Mouse (Mus musculus) cerebellum, adult (tissue): ENCODE measurements around the gene Letm1.

Experiments used
- ATAC-seq: cut with Nextera tagmentation; 2 replicates; pipeline ENCODE4 v1.9.2; 2017; ENCODE audit warnings: mild to moderate bottlenecking, moderate library complexity, mixed read lengths; ENCODE audit not compliant: insufficient number of reproducible peaks, low FRiP score, low TSS enrichment

Letm1 gene

GRCm38 (mm10) chr5:33782345-33782998 lies at the start of gene Letm1:
Letm1 (minus strand) TSS chr5:33782817.
- ATAC-seq, result peak; percentile 99

DNA sequence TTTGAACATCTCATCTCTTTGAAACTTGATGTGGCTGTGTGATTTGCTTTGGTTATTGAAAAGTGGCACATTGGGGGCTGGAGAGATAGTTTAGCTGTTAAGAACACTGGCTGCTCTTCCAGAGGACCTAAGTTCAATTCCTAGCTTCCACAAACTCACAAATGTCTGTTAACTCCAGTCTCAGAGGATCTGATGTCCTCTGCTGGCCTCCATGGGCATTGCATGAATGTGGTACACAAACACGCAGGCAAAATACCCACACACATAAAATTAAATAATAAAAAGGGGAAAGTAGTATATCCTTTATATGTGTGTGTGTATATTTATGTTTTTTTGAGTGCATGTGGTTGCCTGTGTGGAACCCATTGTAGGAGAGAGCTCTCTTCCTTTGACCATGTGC lies 48.2 kb upstream of the Letm1 start:
- ATAC-seq, result no peak

- ATAC-seq, result no peak
These were observed 47.3 kb upstream of the Letm1 start for GRCm38 (mm10) chr5:33829958-33830357.

GRCm38 (mm10) chr5:33828107-33828506 lies 45.5 kb upstream of the Letm1 start:
- ATAC-seq, result no peak

DNA sequence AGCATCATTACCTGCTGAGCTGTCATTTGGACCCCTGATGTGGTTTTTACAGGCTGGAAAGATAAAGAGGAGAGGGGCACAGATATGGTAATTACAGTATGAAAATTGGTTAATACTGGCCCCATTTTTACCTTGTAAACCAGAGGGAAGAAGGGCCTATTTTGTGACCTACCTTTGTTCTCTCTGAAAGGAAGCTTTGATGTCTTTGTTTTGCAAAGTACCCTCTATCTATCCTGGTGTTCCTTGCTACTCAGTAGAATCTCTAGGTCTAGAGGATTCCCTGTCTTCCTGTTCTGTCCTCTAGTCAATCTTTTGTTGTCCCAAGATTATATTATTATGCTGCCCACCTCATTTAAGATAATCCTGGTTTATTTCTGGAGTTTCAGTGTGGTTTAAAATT lies 43.4 kb upstream of the Letm1 start:
- no peak for ATAC-seq

GRCm38 (mm10) chr5:33822456-33822855 lies 39.8 kb upstream of the Letm1 start:
- ATAC-seq, result no peak

- no peak for ATAC-seq
These were observed 39.3 kb upstream of the Letm1 start for GRCm38 (mm10) chr5:33821901-33822427.

DNA sequence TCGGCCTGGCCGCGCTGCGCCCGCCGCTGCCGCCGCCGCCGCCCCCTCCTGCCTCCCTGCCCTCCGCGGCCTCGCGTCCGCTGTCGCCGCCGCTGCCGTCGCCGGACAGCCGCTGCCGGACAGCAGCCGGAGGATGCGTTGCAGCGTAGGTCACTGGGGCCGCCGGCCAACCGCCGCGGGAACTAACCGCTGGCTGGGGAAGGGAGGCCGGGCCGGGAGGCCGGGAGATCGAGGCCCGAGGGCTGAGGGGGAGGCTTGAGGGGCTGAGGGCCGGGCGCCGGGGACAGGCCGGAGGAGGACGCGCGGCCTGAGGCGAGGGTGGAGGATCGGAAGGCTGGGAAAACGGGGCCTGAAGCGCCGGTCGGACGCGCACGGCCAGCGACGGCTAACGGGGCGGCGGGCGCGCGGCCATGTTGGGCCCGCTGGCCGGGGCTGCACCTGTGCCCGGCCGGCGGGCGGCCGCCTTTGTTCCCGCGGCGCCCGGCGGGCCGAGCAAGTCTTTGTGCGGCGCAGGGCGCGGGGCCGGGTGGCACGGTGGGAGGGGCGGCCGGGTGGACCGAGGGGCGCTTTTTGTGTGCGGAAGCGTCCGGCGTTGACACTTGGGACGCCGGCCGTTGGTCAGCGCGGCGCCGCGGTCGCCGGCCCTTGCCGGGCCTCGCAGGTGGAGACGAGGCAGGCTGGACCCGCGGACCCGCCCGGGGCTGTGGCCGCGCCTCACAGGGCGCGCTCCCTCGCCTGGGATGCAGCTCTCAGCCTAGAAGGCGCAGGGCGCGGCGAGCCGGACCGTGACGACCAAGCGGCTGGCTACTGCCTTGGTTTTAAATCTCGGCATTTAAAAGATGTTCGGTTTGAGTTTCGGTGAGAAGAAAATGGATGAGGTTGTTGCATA lies 38.4 kb upstream of the Letm1 start:
- ATAC-seq, result peak; percentile 50

GRCm38 (mm10) chr5:33819876-33820732 lies 37.5 kb upstream of the Letm1 start, which contains the start of gene Nsd2:
Nsd2 (plus strand) TSS chr5:33820725.
- ATAC-seq, result peak; percentile 85

- ATAC-seq, result 0 out of 2 replicates have a peak, but pooled peaks have one; percentile 2
These were observed 36.7 kb upstream of the Letm1 start for GRCm38 (mm10) chr5:33819141-33819875.

DNA sequence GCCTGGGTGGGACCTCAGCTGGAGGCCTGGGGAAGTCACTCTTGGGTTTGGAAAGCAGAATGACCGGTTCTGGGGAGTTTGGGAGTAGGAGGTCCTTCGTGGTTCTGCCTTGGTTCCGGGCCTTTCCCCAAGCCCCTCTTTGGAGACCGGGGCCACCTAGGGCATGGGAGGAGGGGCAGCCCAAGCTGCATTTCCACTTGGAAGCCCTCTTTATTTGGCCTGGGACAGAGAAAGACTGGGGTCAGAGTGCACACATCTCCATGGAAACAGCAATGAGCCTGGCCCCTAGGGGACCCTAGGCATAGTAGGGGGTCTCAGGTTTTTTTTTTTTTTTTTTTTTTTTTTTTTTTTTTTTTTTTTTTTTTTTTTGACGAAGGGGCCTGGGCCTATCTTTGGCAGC lies 35.5 kb upstream of the Letm1 start:
- ATAC-seq, result no peak

- no peak for ATAC-seq
These were observed 33.5 kb upstream of the Letm1 start for GRCm38 (mm10) chr5:33816008-33816725.

GRCm38 (mm10) chr5:33811519-33811918 lies 28.9 kb upstream of the Letm1 start:
- ATAC-seq, result no peak

GRCm38 (mm10) chr5:33803337-33803736 lies 20.7 kb upstream of the Letm1 start:
- ATAC-seq, result no peak

DNA sequence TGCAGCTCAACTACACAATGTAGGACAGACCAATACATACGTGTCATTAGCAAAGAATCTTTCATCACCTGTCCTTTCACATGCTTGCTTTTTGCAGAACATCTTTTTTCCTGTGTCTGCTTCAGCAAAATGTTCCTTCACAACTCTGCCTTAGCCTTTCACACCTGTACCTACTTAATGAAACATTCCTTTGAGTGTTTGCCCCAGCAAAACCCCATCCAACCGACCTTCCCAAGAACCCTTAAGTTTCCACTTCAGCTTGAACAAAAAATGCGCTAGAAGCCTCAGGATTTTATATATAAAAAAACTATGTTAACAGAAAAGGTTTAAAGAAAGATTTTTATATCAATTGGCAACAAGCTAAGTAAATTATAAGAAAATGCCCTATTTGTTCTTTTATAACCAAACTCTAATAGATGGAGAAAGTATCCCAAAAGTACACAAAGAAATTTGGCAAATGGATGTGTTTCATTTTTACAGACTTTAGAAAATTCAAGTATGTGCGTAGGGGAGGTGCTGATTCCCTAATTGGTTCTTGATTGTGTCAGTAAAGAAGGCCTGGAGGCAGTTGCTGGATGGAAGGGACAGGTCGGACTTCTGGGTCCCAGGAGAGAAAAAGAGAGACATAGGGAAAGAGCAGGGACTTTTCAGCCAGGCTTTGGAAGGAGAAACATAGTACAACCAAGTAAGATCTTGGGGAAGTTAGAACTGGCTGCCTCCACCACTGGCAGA lies 9.5 kb upstream of the Letm1 start:
- ATAC-seq, result no peak

DNA sequence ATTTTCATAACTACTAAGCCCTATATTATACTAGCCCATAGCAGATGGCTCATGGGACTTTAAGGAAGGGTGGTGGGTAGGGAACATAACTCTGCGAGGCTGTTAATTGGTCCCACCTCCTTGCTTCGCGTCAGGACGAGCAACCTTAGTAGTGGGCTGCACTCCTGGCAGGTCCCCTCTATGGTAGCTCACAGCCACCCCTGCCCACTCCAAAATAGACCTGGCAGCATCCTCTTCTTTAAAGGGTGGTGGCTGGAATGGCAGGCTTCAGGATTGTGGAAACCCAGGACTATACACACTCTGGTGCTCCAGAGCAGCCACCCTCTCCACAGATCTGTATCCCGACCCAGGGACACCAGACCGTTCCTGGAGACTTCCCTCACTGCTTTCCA lies 378 bp upstream of the Letm1 start:
- peak; percentile 66 for ATAC-seq

- 0 out of 2 replicates have a peak, but pooled peaks have one; percentile 7 for ATAC-seq
These were observed 663 bp downstream of the Letm1 start for GRCm38 (mm10) chr5:33781964-33782344.

DNA sequence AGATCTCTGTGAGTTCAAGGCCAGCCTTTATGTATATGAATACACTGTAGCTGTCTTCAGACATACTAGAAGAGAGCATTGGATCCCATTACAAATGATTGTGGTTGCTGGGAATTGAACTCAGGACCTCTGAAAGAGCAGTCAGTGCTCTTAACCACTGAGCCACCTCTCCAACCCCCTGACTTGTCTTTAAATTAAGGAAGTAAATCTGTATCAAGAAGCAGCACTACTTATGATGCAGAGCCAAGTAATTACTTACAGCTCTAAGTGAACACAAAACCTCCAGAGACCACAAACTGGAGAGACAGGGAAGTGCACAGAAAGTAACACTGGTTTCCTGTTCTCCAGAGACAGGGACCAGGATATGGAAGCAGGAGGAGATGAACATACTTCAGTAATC lies 5.4 kb downstream of the Letm1 start:
- ATAC-seq, result no peak
